Mouse (Mus musculus): ENCODE data around the gene Rpl36.

DNA sequence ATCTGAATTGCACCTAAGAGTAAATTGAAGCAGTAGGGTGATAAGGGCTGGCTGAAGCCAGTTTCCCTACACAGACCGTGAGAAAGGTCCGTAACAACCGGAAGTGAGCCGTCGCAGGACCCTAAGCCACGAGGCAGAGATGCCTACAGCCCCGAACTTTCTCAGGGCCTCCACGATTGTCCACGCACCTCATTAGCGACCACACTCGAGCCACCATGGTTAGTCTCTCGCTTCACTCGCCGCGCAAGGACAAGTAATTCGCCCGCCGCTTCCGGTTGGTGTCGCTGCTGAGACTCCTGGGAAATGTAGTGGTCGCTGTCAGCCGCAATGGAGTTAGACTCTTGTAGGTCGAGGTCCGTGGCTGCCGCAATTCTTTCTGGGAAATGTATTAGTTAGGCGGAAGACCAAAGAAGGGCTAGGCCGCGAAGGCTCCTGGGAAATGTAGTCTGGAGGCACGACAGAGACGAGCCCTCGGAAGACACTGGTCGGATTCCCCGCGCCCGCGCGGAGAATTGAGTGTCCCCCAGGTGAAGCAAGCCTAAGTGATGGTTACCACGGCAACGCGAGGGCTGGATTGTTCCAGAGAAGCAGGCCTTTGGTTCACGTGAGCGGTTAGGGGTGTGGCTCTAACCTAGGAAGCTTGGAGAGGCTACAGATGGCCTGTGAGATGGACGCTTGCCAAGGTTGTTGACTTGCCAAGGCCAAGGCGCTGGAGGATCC lies 3.6 kb upstream of the Rpl36 start, which contains the start of gene 2410015M20Rik:
- TF ChIP-seq POLR2A (IDR thresholded peaks at IDR 0.05; ENCODE audit: borderline replicate concordance, extremely low read depth, low read depth, low read length) (peak; percentile 67), CTCF (IDR thresholded peaks at IDR 0.05; ENCODE audit: insufficient read depth, low read length) (no peak)
